Mouse (Mus musculus) bone marrow, adult 2 months (tissue): ENCODE results near the gene 1700024P04Rik. TPM values are rescaled to one million over a fixed set of nuclear protein-coding genes. Genes with fewer than 3 reads are reported as not detected.

Experiments
- H3K27ac ChIP-seq: fragments of 200-500 bp; 2 replicates; pipeline ENCODE4 v1.5.1; 2012; ENCODE audit warnings: low read depth, mild to moderate bottlenecking, control low read depth, inconsistent platforms, low read length; ENCODE audit not compliant: control insufficient read depth, poor library complexity, insufficient read depth
- H3K4me1 ChIP-seq: fragments of 200-500 bp; 2 replicates; pipeline ENCODE4 v1.6.1; 2011; ENCODE audit warnings: low read length; ENCODE audit not compliant: control insufficient read depth, insufficient read depth
- H3K4me3 ChIP-seq: fragments of 200-500 bp; replicated peaks from 2 replicates; pipeline ENCODE3; 2011; ENCODE audit warnings: mild to moderate bottlenecking, low read depth, low read length, control low read depth; ENCODE audit not compliant: control insufficient read depth
- CTCF ChIP-seq: fragments of 200-500 bp; IDR thresholded peaks from 2 replicates; pipeline ENCODE4 v1.5.1; 2011; ENCODE audit warnings: low read length, control low read depth; ENCODE audit not compliant: control insufficient read depth, insufficient read depth
- POLR2A ChIP-seq: fragments of 200-500 bp; IDR thresholded peaks from 2 replicates; pipeline ENCODE4 v1.6.1; 2011; ENCODE audit warnings: low read depth, mild to moderate bottlenecking, control low read depth, low read length, borderline replicate concordance; ENCODE audit not compliant: control insufficient read depth
- WGBS: fragments of 180-500 bp; shearing (Covaris S2); methylation state at CpG from one replicate; pipeline ENCODE4 v1.1.7; 2018; 5-methylcytosine and 5-hydroxymethylcytosine counted together
- polyA plus RNA-seq: library from polyadenylated mRNA; stranded (reverse); fragments of >200 nt; gene quantifications from 2 replicates; pipeline ENCODE4 v1.2.4, GENCODE M21; 2011; ENCODE audit warnings: low replicate concordance; ENCODE audit not compliant: missing spikeins, insufficient read depth, insufficient read length

The 1700024P04Rik gene
- polyA plus RNA-seq, 1 experiment: not detected

GRCm38 (mm10) chr13:98972090-98972489 is 12.3 kb downstream of the 1700024P04Rik start:
- peaks cover 3% of the 10 kb centered on the region; the same call in 1 of the 2 replicates for H3K4me1 ChIP-seq
- WGBS: 73% methylated on average over 3 of the region's 3 CpGs
- TF ChIP-seq POLR2A: no peak
- no peak for TF ChIP-seq CTCF
- no peak overlapping the region for H3K4me3 ChIP-seq
- no peak overlapping the region for H3K27ac ChIP-seq

- no peak overlapping the region for H3K27ac ChIP-seq
- H3K4me3 ChIP-seq: no peak overlapping the region
- H3K4me1 ChIP-seq: peaks cover 3% of the 10 kb centered on the region; the same call in 1 of the 2 replicates
- WGBS: 85% methylated on average over 5 of the region's 5 CpGs
- TF ChIP-seq POLR2A (no peak), CTCF (no peak)
Observed at GRCm38 (mm10) chr13:98971641-98972040, 12.7 kb downstream of the 1700024P04Rik start.

- 9% methylated on average over 4 of the region's 4 CpGs for WGBS
- H3K4me3 ChIP-seq: no peak overlapping the region
Observed at GRCm38 (mm10) chr13:98968517-98968916, 15.8 kb downstream of the 1700024P04Rik start.

GRCm38 (mm10) chr13:98967942-98968341 is 16.4 kb downstream of the 1700024P04Rik start:
- H3K4me3 ChIP-seq: no peak overlapping the region
- WGBS: 49% methylated on average over 6 of the region's 6 CpGs
- no peak overlapping the region for H3K27ac ChIP-seq
- H3K4me1 ChIP-seq: peaks cover 3% of the 10 kb centered on the region; the same call in 1 of the 2 replicates
- TF ChIP-seq POLR2A (no peak), CTCF (no peak)

More at GRCm38 (mm10) chr13:98968517-98968916, 15.8 kb downstream of the 1700024P04Rik start:
- no peak overlapping the region for H3K27ac ChIP-seq
- H3K4me1 ChIP-seq: peaks cover 3% of the 10 kb centered on the region; the same call in 1 of the 2 replicates
- TF ChIP-seq POLR2A (no peak), CTCF (no peak)

GRCm38 (mm10) chr13:98966583-98966982 is 17.8 kb downstream of the 1700024P04Rik start:
- no peak overlapping the region for H3K4me3 ChIP-seq
- WGBS: 74% methylated on average over 5 of the region's 5 CpGs
- no peak for TF ChIP-seq CTCF
- TF ChIP-seq POLR2A: no peak

GRCm38 (mm10) chr13:98963612-98964011 is 20.8 kb downstream of the 1700024P04Rik start:
- peaks cover 2% of the 10 kb centered on the region; the same call in 1 of the 2 replicates for H3K4me1 ChIP-seq
- TF ChIP-seq POLR2A: no peak
- no peak for TF ChIP-seq CTCF
- 82% methylated on average over 1 of the region's 1 CpGs for WGBS

More at GRCm38 (mm10) chr13:98966583-98966982, 17.8 kb downstream of the 1700024P04Rik start:
- H3K4me1 ChIP-seq: peaks cover 3% of the 10 kb centered on the region; the same call in 1 of the 2 replicates
- no peak overlapping the region for H3K27ac ChIP-seq

GRCm38 (mm10) chr13:98958177-98958576 is 26.2 kb downstream of the 1700024P04Rik start:
- H3K4me3 ChIP-seq: no peak overlapping the region
- WGBS: 67% methylated on average over 2 of the region's 2 CpGs

More at GRCm38 (mm10) chr13:98963612-98964011, 20.8 kb downstream of the 1700024P04Rik start:
- no peak overlapping the region for H3K27ac ChIP-seq
- no peak overlapping the region for H3K4me3 ChIP-seq

GRCm38 (mm10) chr13:98956209-98956608 is 28.2 kb downstream of the 1700024P04Rik start:
- Histone ChIP-seq H3K4me1 (peaks cover 3% of the 10 kb centered on the region), H3K27ac (no peak overlapping the region; the same call in 1 of the 2 replicates), H3K4me3 (no peak overlapping the region)
- TF ChIP-seq POLR2A: no peak
- no peak for TF ChIP-seq CTCF
- 22% methylated on average over 2 of the region's 2 CpGs for WGBS

More at GRCm38 (mm10) chr13:98958177-98958576, 26.2 kb downstream of the 1700024P04Rik start:
- TF ChIP-seq POLR2A: no peak
- no peak for TF ChIP-seq CTCF
- Histone ChIP-seq H3K4me1 (peaks cover 3% of the 10 kb centered on the region), H3K27ac (no peak overlapping the region)
